Mouse (Mus musculus) CD4-positive, CD25-positive, alpha-beta regulatory T cell, adult 9 weeks (primary cell): ENCODE results near the gene Esp31. TPM values are rescaled to one million over a fixed set of nuclear protein-coding genes. Genes with fewer than 3 reads are reported as not detected.

Source experiments
- polyA plus RNA-seq: library from polyadenylated mRNA; unstranded; fragments of 100-300 nt; shearing (Covaris generic); gene quantifications from one replicate; pipeline ENCODE4 v1.2.1, GENCODE M21; 2017

Esp31 gene
- not detected for polyA plus RNA-seq

DNA sequence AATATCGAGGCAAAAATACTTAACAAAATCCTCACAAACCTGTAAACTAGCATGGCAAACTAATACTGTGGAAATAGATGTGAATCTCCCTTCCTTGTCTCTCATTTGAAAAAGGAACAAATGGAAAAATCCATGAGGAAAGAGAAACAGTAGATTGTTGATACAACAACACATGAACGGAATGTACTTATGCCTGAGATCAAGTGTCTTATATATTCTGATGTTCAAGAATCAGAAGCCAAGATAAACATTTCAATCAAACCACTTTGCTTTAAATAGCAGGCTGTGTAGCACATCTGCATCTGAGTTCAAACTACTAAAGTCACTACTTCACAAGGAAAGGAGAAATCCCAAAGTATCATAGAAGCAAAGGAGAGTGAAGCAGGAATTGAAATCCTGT, at the start of gene Esp31:
Gene Esp31, plus strand, starts transcription at position 301 of the 400 bp plus-strand sequence.

Other genes with a start within 250 kb of the Esp31 start
- gene Esp36, start 219.3 kb upstream of the Esp31 start, polyA plus RNA-seq, result not detected
- not detected for gene Esp34, start 85.3 kb upstream of the Esp31 start, polyA plus RNA-seq